In the genomic region with DNA sequence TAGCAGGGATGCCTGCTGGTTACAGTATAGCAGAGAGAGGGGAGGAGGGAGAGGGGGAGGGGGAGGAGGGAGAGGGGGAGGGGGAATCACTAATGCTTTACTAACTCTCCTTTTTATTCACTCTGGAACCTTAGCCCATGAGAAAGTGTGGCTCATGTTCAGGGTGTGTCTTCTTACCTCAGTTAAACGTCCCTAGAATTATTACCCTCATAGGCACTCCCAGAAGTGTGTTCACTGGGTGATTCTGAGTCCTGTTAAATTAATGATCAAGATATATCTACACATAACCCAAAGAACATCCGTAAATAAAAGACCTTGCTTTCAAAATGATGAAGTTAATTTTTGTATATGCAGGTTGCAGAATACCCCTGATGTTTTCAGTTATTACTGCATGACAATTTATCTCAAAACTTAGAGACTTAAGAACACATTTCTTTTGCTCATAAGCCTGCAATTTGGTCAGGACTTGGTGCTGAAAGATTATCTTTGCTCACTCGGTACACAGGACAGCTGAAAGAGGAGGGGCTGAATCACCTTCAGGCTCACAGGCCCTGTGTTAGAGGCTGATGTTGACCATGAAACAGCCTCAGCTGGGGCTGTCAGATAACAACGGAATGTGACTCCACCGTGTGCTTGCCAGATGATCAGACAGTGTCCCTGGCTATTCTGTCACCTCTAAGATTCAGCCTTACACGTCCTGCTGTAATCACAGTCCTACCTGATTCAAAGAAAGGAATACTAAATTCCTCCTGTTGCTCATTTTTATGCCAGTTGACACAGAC, we compare ENCODE assay signal across 17 mouse cellular contexts.
DNase-seq lines count a peak whose midpoint lies in the region; ATAC-seq lines count a peak whose summit lies in the region.
"Had no signal": no experiment of that assay in that cellular context is flagged by ENCODE, and none has a peak within 500 bp of the region (broad histone marks: within the 10 kb centered on the region; RNA-seq: fewer than 3 reads in every experiment).

No protein-coding gene starts in this region.

- 0 out of 2 replicates have a peak overlapping the region, but pooled peaks have one; percentile 4 for H3K27ac ChIP-seq in heart, embryonic 15.5 days
- peak overlapping the region; percentile 94 for H3K27ac ChIP-seq in liver, embryonic 13.5 days
- H3K27ac ChIP-seq: embryonic facial prominence, embryonic 15.5 days; hindbrain, embryonic 15.5 days; limb, embryonic 10.5 days; midbrain, embryonic 12.5 days had no signal

- H3K4me3 ChIP-seq in heart, embryonic 15.5 days, result no peak overlapping the region
- no peak overlapping the region for H3K4me3 ChIP-seq in liver, embryonic 13.5 days (replicated peaks)
- H3K4me3 ChIP-seq: embryonic facial prominence, embryonic 15.5 days; hindbrain, embryonic 15.5 days; limb, embryonic 10.5 days; midbrain, embryonic 12.5 days had no signal

- no peaks in the 10 kb centered on the region for H3K27me3 ChIP-seq in heart, embryonic 15.5 days
- H3K27me3 ChIP-seq in liver, embryonic 13.5 days, result no peaks in the 10 kb centered on the region
- H3K27me3 ChIP-seq: embryonic facial prominence, embryonic 15.5 days; hindbrain, embryonic 15.5 days; midbrain, embryonic 12.5 days had no signal

- no peak for DNase-seq in heart, adult 9 months (ENCODE audit: low spot score in 2 of 2)
- DNase-seq in c-Kit-positive CD71-positive TER-119-positive erythroid progenitor cells, embryonic 14.5 days (ENCODE audit: low spot score), result peak; percentile 85
- DNase-seq in liver, embryonic 13.5 days, result peak; percentile 82
- peak; percentile 54 to 75 for DNase-seq in spleen, postnatal 36 days (ENCODE audit: low spot score in 2 of 2)
- DNase-seq in thymus, adult 18-20 months, result no peak
- DNase-seq: cerebellum, postnatal 36 days; forebrain, postnatal 0 days; layer of hippocampus, adult 9-11 months; thymus, postnatal 4 days had no signal

- no peaks in the 10 kb centered on the region for H3K9me3 ChIP-seq in heart, embryonic 15.5 days (replicated peaks)
- no peaks in the 10 kb centered on the region for H3K9me3 ChIP-seq in liver, embryonic 13.5 days (replicated peaks)
- H3K9me3 ChIP-seq: embryonic facial prominence, embryonic 15.5 days; hindbrain, embryonic 15.5 days; limb, embryonic 10.5 days; midbrain, embryonic 12.5 days had no signal

- no peaks in the 10 kb centered on the region for H3K36me3 ChIP-seq in heart, embryonic 15.5 days
- no peaks in the 10 kb centered on the region for H3K36me3 ChIP-seq in liver, embryonic 13.5 days
- H3K36me3 ChIP-seq: embryonic facial prominence, embryonic 15.5 days; hindbrain, embryonic 15.5 days; limb, embryonic 10.5 days; midbrain, embryonic 12.5 days had no signal

- H3K4me2 ChIP-seq in heart, embryonic 15.5 days, result no peak overlapping the region
- H3K4me2 ChIP-seq in liver, embryonic 13.5 days, result peak overlapping the region; percentile 39
- H3K4me2 ChIP-seq: embryonic facial prominence, embryonic 15.5 days; hindbrain, embryonic 15.5 days; midbrain, embryonic 12.5 days had no signal

- ATAC-seq in heart, embryonic 15.5 days (replicated peaks; ENCODE audit: insufficient number of reproducible peaks, insufficient read depth, low FRiP score, low read depth), result peak; percentile 66; the same call in 1 of the 2 replicates
- peak; percentile 100 for ATAC-seq in liver, embryonic 13.5 days (ENCODE audit: low read depth)
- ATAC-seq in granulocyte monocyte progenitor cell, adult 5-6 weeks (replicated peaks; ENCODE audit: poor library complexity, severe bottlenecking), result no peak
- ATAC-seq in inflammation-experienced regulatory T-cells, adult 6 months, result no peak
- ATAC-seq: forebrain, postnatal 0 days; lung, postnatal 0 days had no signal

- WGBS in heart, embryonic 15.5 days, result 36% methylated on average over 6 of the region's 6 CpGs
- WGBS in liver, embryonic 13.5 days (ENCODE audit: insufficient replicate concordance), result 15% methylated on average over 6 of the region's 6 CpGs

- H3K4me1 ChIP-seq in heart, embryonic 15.5 days (replicated peaks), result peaks cover 3% of the 10 kb centered on the region; the same call in 1 of the 2 replicates
- H3K4me1 ChIP-seq in liver, embryonic 13.5 days (replicated peaks), result peaks cover 65% of the 10 kb centered on the region
- H3K4me1 ChIP-seq: embryonic facial prominence, embryonic 15.5 days; hindbrain, embryonic 15.5 days; limb, embryonic 10.5 days had no signal

- H3K9ac ChIP-seq in heart, embryonic 15.5 days, result no peak overlapping the region
- H3K9ac ChIP-seq in liver, embryonic 13.5 days, result peak overlapping the region; percentile 56; the same call in 1 of the 2 replicates
- H3K9ac ChIP-seq: embryonic facial prominence, embryonic 15.5 days; forebrain, postnatal 0 days; hindbrain, embryonic 15.5 days; midbrain, embryonic 12.5 days had no signal

Comparison
In these comparisons a context has a peak if more than half of its experiments do, and no peak if none do; other contexts are left out.
1. ATAC-seq: peak in heart, embryonic 15.5 days (single experiment) and liver, embryonic 13.5 days (single experiment); none in granulocyte monocyte progenitor cell, adult 5-6 weeks (single experiment) and inflammation-experienced regulatory T-cells, adult 6 months (single experiment).
2. DNase-seq: peak in c-Kit-positive CD71-positive TER-119-positive erythroid progenitor cells, embryonic 14.5 days (single experiment), liver, embryonic 13.5 days (single experiment) and spleen, postnatal 36 days (2 of 2); none in heart, adult 9 months (0 of 2) and thymus, adult 18-20 months (0 of 2).